Mouse (Mus musculus) stomach, postnatal 0 days (tissue): ENCODE measurements around the gene Fank1.

Source experiments
- CTCF ChIP-seq: IDR thresholded peaks from 2 replicates; pipeline ENCODE4 v1.5.1; 2016; ENCODE audit warnings: antibody characterized with exemption, low read depth, mild to moderate bottlenecking, moderate library complexity
- EP300 ChIP-seq: optimal IDR thresholded peaks from 2 replicates; pipeline ENCODE3; 2016; ENCODE audit warnings: antibody characterized with exemption

- TF ChIP-seq CTCF (no peak), EP300 (no peak)
These were observed 135.2 kb downstream of the Fank1 start for GRCm38 (mm10) chr7:133911881-133912280.
